Mouse (Mus musculus): ENCODE results near the gene Hcrtr1. TPM values are rescaled to one million over a fixed set of nuclear protein-coding genes. Genes with fewer than 3 reads are reported as not detected.

Hcrtr1 gene
- polyA plus RNA-seq, 1 experiment from 2014 or later, result 1.6 TPM

DNA sequence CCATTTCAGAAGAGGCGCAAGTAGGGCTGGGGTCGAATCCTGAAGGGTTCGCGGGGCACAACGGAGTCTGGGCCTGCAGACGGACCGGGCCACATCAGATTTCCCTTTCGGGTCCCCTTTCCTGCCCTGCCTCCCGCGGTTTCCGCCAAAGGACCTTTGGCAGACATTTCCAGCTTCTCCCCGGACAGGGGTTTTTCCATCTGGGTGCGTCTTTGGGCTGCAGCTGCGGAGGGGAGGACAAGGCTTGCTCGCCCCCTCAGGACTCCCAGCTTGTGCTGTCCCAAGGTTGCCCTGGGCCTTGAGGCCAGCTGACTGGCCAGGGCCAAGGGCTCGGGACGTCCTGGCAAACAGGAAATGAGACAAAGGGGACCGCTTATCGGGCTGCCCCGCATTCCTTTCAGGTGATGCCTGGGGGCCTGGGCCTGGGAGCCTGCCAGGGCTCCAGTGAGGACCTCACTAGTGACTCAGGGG lies 24.3 kb upstream of the Hcrtr1 start:
- Histone ChIP-seq H3K4me3 (replicated peaks; ENCODE audit: low read depth, low read length) (no peak overlapping the region), H3K27ac (replicated peaks; ENCODE audit: low read depth, low read length) (no peak overlapping the region), H3K9me3 (ENCODE audit: control insufficient read depth, low read length) (no peaks in the 10 kb centered on the region), H3K9ac (replicated peaks; ENCODE audit: low read length) (0 out of 2 replicates have a peak overlapping the region, but pooled peaks have one; percentile 16), H3K36me3 (ENCODE audit: control insufficient read depth, insufficient read depth, low read length) (no peaks in the 10 kb centered on the region), H3K4me2 (ENCODE audit: low read length) (peak overlapping the region; percentile 16), H3K27me3 (ENCODE audit: control insufficient read depth, insufficient read depth, low read length) (peaks cover 16% of the 10 kb centered on the region; the same call in 1 of the 2 replicates), H3K4me1 (ENCODE audit: control insufficient read depth, insufficient read depth, low read length) (peaks cover 19% of the 10 kb centered on the region)
- DNase-seq (no peak), ATAC-seq (ENCODE audit: low FRiP score, low TSS enrichment) (no peak)
- 9% methylated on average over 20 of the region's 20 CpGs for WGBS

- Histone ChIP-seq H3K36me3 (ENCODE audit: control insufficient read depth, insufficient read depth, low read length) (no peaks in the 10 kb centered on the region), H3K9me3 (ENCODE audit: control insufficient read depth, low read length) (no peaks in the 10 kb centered on the region), H3K27me3 (ENCODE audit: control insufficient read depth, insufficient read depth, low read length) (peaks cover 16% of the 10 kb centered on the region; the same call in 1 of the 2 replicates), H3K4me1 (ENCODE audit: control insufficient read depth, insufficient read depth, low read length) (peaks cover 10% of the 10 kb centered on the region), H3K9ac (replicated peaks; ENCODE audit: low read length) (no peak overlapping the region), H3K4me3 (replicated peaks; ENCODE audit: low read depth, low read length) (no peak overlapping the region), H3K4me2 (ENCODE audit: low read length) (no peak overlapping the region), H3K27ac (replicated peaks; ENCODE audit: low read depth, low read length) (no peak overlapping the region)
- WGBS, result 15% methylated on average over 4 of the region's 4 CpGs
- ATAC-seq (ENCODE audit: low FRiP score, low TSS enrichment), result no peak
- no peak for DNase-seq
Observed at GRCm38 (mm10) chr4:130161349-130161748, 22.2 kb upstream of the Hcrtr1 start.

DNA sequence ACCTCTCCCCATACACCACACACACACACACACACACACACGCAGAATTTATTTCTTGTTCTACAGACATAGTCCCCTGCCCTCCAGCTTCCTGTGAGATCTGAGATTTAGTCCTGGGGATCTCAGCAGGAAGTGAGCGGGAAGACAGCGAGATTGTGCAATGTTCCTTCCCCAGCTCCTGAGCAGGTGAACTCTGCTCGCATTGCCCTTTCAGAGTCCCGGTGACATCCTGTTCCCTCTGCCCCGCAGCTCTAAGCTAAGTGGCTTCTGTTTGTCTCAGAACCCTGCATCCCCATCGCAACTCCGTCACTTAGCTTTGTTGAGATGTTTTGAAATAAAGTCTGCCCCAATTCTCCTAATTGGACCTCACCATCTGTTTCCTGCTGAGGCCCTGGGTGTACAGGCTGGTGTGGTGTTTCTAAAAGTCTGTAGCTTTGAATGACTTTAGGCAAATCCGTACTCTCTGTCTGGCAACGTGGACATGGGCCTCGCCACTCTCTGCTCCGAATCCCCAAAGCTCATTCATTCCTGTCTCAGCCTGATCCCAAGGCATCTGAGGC lies 17.7 kb upstream of the Hcrtr1 start:
- Histone ChIP-seq H3K27me3 (ENCODE audit: control insufficient read depth, insufficient read depth, low read length) (no peaks in the 10 kb centered on the region), H3K4me1 (ENCODE audit: control insufficient read depth, insufficient read depth, low read length) (no peaks in the 10 kb centered on the region), H3K4me3 (replicated peaks; ENCODE audit: low read depth, low read length) (no peak overlapping the region), H3K9me3 (ENCODE audit: control insufficient read depth, low read length) (no peaks in the 10 kb centered on the region), H3K9ac (replicated peaks; ENCODE audit: low read length) (no peak overlapping the region), H3K4me2 (ENCODE audit: low read length) (no peak overlapping the region), H3K27ac (replicated peaks; ENCODE audit: low read depth, low read length) (no peak overlapping the region), H3K36me3 (ENCODE audit: control insufficient read depth, insufficient read depth, low read length) (no peaks in the 10 kb centered on the region)
- WGBS, result 82% methylated on average over 12 of the region's 12 CpGs
- DNase-seq (no peak), ATAC-seq (ENCODE audit: low FRiP score, low TSS enrichment) (no peak)

DNA sequence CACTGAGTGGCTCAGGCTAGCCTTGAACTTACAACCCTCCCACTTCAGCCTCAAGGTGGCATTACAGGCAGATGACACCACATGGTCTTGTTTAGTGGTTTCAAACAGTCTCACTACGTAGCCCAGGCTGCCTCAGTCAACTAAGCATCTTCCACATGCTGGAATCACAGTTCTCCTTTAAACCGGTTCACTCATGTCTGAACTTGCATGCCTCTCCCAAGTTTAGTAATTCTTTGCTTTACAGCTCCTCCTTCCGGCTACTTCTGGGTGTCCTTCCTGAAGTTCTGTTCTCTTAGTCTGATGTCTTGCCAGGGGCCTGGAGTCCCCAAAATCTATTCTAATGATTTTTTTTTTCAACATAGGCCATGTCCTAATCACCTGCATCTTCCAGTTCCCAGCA lies 15.1 kb upstream of the Hcrtr1 start:
- no peak overlapping the region for H3K27ac ChIP-seq (replicated peaks; ENCODE audit: low read depth, low read length)
- H3K4me2 ChIP-seq (ENCODE audit: low read length), result no peak overlapping the region
- ATAC-seq (ENCODE audit: low FRiP score, low TSS enrichment) (no peak), DNase-seq (no peak)
- no peak overlapping the region for H3K9ac ChIP-seq (replicated peaks; ENCODE audit: low read length)
- no peaks in the 10 kb centered on the region for H3K4me1 ChIP-seq (ENCODE audit: control insufficient read depth, insufficient read depth, low read length)
- H3K4me3 ChIP-seq (replicated peaks; ENCODE audit: low read depth, low read length), result no peak overlapping the region
- H3K36me3 ChIP-seq (ENCODE audit: control insufficient read depth, insufficient read depth, low read length), result no peaks in the 10 kb centered on the region
- 75% methylated on average over 3 of the region's 3 CpGs for WGBS
- no peaks in the 10 kb centered on the region for H3K9me3 ChIP-seq (ENCODE audit: control insufficient read depth, low read length)
- H3K27me3 ChIP-seq (ENCODE audit: control insufficient read depth, insufficient read depth, low read length), result no peaks in the 10 kb centered on the region

DNA sequence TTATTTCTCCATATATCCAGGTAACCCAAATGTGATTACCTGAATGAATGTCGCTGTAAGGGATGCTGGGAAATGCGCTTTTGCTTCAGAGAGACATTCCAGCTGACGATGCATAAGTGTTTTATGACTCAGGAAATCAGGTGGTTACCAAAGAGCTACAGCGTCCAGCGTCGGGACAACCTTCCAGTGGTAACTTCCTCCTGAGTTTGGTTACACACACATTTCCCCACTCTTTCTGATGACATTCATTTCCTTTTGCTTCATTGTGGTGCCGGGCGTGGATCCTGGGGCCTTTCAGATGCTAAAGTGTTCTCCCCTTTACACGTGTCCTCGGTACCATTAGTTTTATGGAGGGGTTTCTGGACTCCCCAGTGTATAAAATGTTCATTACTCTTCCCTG lies 9.2 kb upstream of the Hcrtr1 start:
- DNase-seq (no peak), ATAC-seq (ENCODE audit: low FRiP score, low TSS enrichment) (no peak)
- no peaks in the 10 kb centered on the region for H3K36me3 ChIP-seq (ENCODE audit: control insufficient read depth, insufficient read depth, low read length)
- H3K4me1 ChIP-seq (ENCODE audit: control insufficient read depth, insufficient read depth, low read length), result no peaks in the 10 kb centered on the region
- H3K4me3 ChIP-seq (replicated peaks; ENCODE audit: low read depth, low read length), result no peak overlapping the region
- 85% methylated on average over 10 of the region's 10 CpGs for WGBS
- H3K9ac ChIP-seq (replicated peaks; ENCODE audit: low read length), result no peak overlapping the region
- no peaks in the 10 kb centered on the region for H3K27me3 ChIP-seq (ENCODE audit: control insufficient read depth, insufficient read depth, low read length)
- no peak overlapping the region for H3K4me2 ChIP-seq (ENCODE audit: low read length)
- H3K9me3 ChIP-seq (ENCODE audit: control insufficient read depth, low read length), result no peaks in the 10 kb centered on the region
- no peak overlapping the region for H3K27ac ChIP-seq (replicated peaks; ENCODE audit: low read depth, low read length)

DNA sequence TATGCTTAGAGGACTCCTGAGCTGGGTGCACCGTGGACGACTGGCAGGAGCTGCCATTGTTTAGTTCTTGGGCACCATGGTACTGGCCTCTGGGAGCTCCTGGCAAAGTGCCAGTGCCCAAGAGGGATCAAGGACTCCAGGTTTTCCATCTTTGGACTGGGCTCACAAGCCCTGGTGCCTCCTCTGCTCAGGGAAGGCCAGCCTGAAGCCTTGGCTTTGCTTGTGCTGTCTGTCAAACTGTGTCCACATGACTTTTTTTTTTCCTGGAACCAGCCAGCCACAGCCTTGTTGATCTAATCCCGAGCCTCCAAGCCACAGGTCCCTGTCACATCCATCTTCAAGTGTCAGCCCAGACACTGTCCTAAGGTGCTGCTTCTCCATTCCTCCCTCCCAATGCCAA lies 2.6 kb upstream of the Hcrtr1 start:
- Histone ChIP-seq H3K27me3 (ENCODE audit: control insufficient read depth, insufficient read depth, low read length) (peaks cover 26% of the 10 kb centered on the region), H3K27ac (replicated peaks; ENCODE audit: low read depth, low read length) (no peak overlapping the region), H3K4me1 (ENCODE audit: control insufficient read depth, insufficient read depth, low read length) (peaks cover 18% of the 10 kb centered on the region), H3K36me3 (ENCODE audit: control insufficient read depth, insufficient read depth, low read length) (no peaks in the 10 kb centered on the region), H3K9ac (replicated peaks; ENCODE audit: low read length) (no peak overlapping the region), H3K4me3 (replicated peaks; ENCODE audit: low read depth, low read length) (no peak overlapping the region), H3K4me2 (ENCODE audit: low read length) (no peak overlapping the region), H3K9me3 (ENCODE audit: control insufficient read depth, low read length) (no peaks in the 10 kb centered on the region)
- WGBS, result 53% methylated on average over 3 of the region's 3 CpGs
- DNase-seq (no peak), ATAC-seq (ENCODE audit: low FRiP score, low TSS enrichment) (no peak)

GRCm38 (mm10) chr4:130140992-130141402 lies 1.8 kb upstream of the Hcrtr1 start:
- ATAC-seq (ENCODE audit: low FRiP score, low TSS enrichment), result no peak; the same call in 1 of the 2 replicates
- no peak overlapping the region for H3K4me3 ChIP-seq (replicated peaks; ENCODE audit: low read depth, low read length)
- peak overlapping the region; percentile 60 for H3K27ac ChIP-seq (replicated peaks; ENCODE audit: low read depth, low read length)
- H3K9me3 ChIP-seq (ENCODE audit: control insufficient read depth, low read length), result no peaks in the 10 kb centered on the region
- peak; percentile 61 for DNase-seq
- WGBS, result 41% methylated on average over 9 of the region's 9 CpGs
- H3K4me1 ChIP-seq (ENCODE audit: control insufficient read depth, insufficient read depth, low read length), result peaks cover 18% of the 10 kb centered on the region
- 0 out of 2 replicates have a peak overlapping the region, but pooled peaks have one; percentile 4 for H3K4me2 ChIP-seq (ENCODE audit: low read length)
- peaks cover 26% of the 10 kb centered on the region for H3K27me3 ChIP-seq (ENCODE audit: control insufficient read depth, insufficient read depth, low read length)
- no peak overlapping the region for H3K9ac ChIP-seq (replicated peaks; ENCODE audit: low read length)
- no peaks in the 10 kb centered on the region for H3K36me3 ChIP-seq (ENCODE audit: control insufficient read depth, insufficient read depth, low read length)

DNA sequence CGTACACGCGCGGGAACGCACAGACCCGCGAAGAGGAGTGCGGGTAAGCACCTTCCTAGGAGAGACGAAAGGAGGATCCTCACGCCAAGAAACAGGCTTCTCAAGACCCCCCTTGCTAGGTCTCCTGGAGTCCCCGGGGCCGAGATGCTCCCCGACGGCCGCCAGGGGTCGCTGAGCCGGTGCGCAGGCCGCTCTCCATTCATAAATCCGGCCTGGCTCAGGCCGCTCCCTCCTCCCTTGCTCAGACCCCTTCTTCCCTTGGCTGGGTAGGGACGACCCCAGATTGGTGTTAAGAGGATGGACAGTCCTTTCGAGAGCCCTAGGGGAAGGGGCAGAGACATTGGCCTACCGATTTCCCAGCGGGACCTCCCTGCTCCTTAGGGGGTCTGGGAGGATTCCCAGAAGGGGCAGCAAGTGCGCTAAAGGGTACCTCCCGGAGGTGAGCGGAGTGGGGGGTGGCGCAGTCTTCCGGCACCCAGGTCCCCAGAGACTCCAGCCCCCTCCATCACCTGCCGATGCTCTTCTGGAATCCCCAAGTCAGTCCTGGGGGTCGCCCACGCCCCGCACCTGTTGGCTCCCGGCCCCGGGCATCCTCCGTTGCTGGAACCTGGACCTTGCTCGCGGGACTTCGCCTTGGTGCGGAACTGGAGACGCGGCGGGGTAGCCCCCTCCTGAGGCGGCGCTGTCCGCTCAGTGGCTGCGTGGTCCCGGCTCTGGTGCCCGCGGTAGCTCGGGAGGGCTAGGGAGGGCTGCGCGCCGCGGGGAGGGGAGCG lies 532 bp downstream of the Hcrtr1 start:
- ATAC-seq (ENCODE audit: low FRiP score, low TSS enrichment) (peak; percentile 50; the same call in 1 of the 2 replicates), DNase-seq (peak; percentile 90)
- Histone ChIP-seq H3K4me1 (ENCODE audit: control insufficient read depth, insufficient read depth, low read length) (peaks cover 18% of the 10 kb centered on the region), H3K4me3 (replicated peaks; ENCODE audit: low read depth, low read length) (peak overlapping the region; percentile 41), H3K9ac (replicated peaks; ENCODE audit: low read length) (peak overlapping the region; percentile 47), H3K4me2 (ENCODE audit: low read length) (peak overlapping the region; percentile 88), H3K36me3 (ENCODE audit: control insufficient read depth, insufficient read depth, low read length) (no peaks in the 10 kb centered on the region), H3K27me3 (ENCODE audit: control insufficient read depth, insufficient read depth, low read length) (peaks cover 26% of the 10 kb centered on the region), H3K27ac (replicated peaks; ENCODE audit: low read depth, low read length) (no peak overlapping the region), H3K9me3 (ENCODE audit: control insufficient read depth, low read length) (no peaks in the 10 kb centered on the region)
- 1% methylated on average over 57 of the region's 57 CpGs for WGBS

Data from midbrain, embryonic 14.5 days (tissue).